Mouse (Mus musculus): ENCODE measurements around the gene Ahnak. TPM values are rescaled to one million over a fixed set of nuclear protein-coding genes. Genes with fewer than 3 reads are reported as not detected.
"Not testable (repeated sequence)": the region's sequence is repeated elsewhere in the genome, so short reads cannot be mapped to it uniquely, and the experiment has no call there.

Gene Ahnak
- polyA plus RNA-seq, 1 experiment from 2014 or later, result 3.1 TPM

DNA sequence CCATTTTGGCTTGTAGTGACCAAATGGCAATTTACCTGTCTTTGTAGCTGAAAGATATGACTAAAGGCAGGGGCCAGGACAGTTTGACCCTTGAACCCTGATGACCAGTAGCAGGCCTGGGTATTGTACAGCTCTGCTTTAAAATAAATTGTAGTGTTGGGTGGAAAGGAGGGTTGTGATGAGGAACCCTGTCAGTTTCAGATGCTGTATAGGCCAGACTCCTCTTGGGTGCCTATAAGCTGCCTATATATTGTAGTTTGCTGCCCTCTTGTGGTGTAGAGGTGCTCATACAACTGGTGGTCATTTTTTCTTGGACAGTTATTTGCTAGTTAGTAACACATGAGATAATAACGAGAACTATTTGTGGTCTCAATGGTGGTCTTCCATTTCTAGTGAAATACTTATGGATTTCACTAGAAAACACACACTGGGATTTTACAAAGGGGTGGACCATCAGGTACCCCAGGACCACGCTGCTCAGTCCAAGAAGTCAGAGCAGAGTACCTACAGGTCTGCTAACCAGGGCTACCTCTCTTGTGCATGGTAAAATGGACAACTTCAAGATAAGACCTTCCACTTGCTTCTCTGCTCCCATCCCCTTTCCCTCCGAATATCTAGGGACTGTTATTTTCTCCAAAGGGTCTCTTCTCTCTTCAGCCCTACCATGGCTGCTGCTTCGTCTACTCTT is 121.2 kb downstream of the Ahnak start:
- Histone ChIP-seq H3K9ac (ENCODE audit: low read depth, low read length) (no peak overlapping the region), H3K9me3 (replicated peaks; ENCODE audit: control insufficient read depth, low read length) (no peaks in the 10 kb centered on the region), H3K27ac (ENCODE audit: low read length) (no peak overlapping the region), H3K36me3 (ENCODE audit: control insufficient read depth, insufficient read depth) (no peaks in the 10 kb centered on the region), H3K4me2 (ENCODE audit: low read depth, low read length) (no peak overlapping the region), H3K4me3 (ENCODE audit: low read depth, low read length) (no peak overlapping the region), H3K27me3 (ENCODE audit: control insufficient read depth, insufficient read depth, low read depth, low read length) (no peaks in the 10 kb centered on the region), H3K4me1 (ENCODE audit: control insufficient read depth, low read depth, low read length) (peaks cover 6% of the 10 kb centered on the region; the same call in 1 of the 2 replicates)
- WGBS (ENCODE audit: insufficient replicate concordance), result 41% methylated on average over 4 of the region's 4 CpGs
- ATAC-seq (ENCODE audit: low read depth), result peak; percentile 32; the same call in 1 of the 2 replicates

DNA sequence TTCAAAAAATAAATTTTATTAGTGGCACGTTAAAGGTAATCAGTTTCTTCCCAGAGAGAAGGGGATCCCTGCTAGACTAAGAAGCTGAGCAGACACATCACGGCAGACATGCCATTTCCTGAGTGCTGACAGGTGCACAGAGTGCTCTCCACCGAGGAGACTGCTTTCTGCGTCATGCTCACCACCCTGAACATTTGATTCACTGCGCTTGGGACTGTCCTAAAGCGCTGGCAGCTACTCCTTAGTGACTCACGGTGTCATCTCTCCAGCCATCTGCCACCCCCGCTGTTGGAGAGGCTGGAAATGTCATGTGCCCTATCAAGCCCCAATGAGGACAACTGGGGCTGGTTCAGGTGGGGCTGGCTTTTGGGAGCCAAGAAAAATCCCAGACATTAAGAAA is 123.0 kb downstream of the Ahnak start:
- Histone ChIP-seq H3K27ac (ENCODE audit: low read length) (no peak overlapping the region), H3K4me1 (ENCODE audit: control insufficient read depth, low read depth, low read length) (peaks cover 2% of the 10 kb centered on the region; the same call in 1 of the 2 replicates), H3K9ac (ENCODE audit: low read depth, low read length) (no peak overlapping the region), H3K9me3 (replicated peaks; ENCODE audit: control insufficient read depth, low read length) (no peaks in the 10 kb centered on the region), H3K36me3 (ENCODE audit: control insufficient read depth, insufficient read depth) (no peaks in the 10 kb centered on the region), H3K27me3 (ENCODE audit: control insufficient read depth, insufficient read depth, low read depth, low read length) (no peaks in the 10 kb centered on the region), H3K4me2 (ENCODE audit: low read depth, low read length) (no peak overlapping the region), H3K4me3 (ENCODE audit: low read depth, low read length) (no peak overlapping the region)
- ATAC-seq (ENCODE audit: low read depth), result no peak
- WGBS (ENCODE audit: insufficient replicate concordance), result 60% methylated on average over 8 of the region's 8 CpGs

DNA sequence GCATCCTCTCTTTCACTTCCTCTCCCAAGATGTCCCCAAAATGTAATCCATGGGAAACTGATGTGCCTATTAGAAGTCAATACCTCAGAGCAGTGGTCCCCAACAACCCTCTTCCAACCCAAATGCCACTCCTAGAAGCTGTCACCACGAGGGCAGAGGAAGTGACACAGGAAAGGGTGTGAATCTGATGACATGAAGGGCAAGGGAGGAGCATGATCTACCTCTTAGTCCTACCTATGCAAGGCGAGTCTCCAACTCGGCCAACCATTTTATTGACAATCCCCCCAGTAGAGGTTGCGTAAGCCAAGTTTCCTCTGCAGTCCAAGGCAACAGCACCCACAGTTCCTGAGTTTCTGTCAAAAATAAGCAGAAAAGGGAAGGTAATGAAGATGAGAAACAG is 127.2 kb downstream of the Ahnak start:
- H3K27ac ChIP-seq (ENCODE audit: low read length), result no peak overlapping the region
- H3K27me3 ChIP-seq (ENCODE audit: control insufficient read depth, insufficient read depth, low read depth, low read length), result no peaks in the 10 kb centered on the region
- H3K9ac ChIP-seq (ENCODE audit: low read depth, low read length), result no peak overlapping the region
- H3K9me3 ChIP-seq (replicated peaks; ENCODE audit: control insufficient read depth, low read length), result no peaks in the 10 kb centered on the region
- H3K4me1 ChIP-seq (ENCODE audit: control insufficient read depth, low read depth, low read length), result no peaks in the 10 kb centered on the region
- no peak overlapping the region for H3K4me2 ChIP-seq (ENCODE audit: low read depth, low read length)
- H3K36me3 ChIP-seq (ENCODE audit: control insufficient read depth, insufficient read depth), result no peaks in the 10 kb centered on the region
- ATAC-seq (ENCODE audit: low read depth), result no peak
- H3K4me3 ChIP-seq (ENCODE audit: low read depth, low read length), result no peak overlapping the region
- WGBS (ENCODE audit: insufficient replicate concordance), result 35% methylated on average over 4 of the region's 4 CpGs

DNA sequence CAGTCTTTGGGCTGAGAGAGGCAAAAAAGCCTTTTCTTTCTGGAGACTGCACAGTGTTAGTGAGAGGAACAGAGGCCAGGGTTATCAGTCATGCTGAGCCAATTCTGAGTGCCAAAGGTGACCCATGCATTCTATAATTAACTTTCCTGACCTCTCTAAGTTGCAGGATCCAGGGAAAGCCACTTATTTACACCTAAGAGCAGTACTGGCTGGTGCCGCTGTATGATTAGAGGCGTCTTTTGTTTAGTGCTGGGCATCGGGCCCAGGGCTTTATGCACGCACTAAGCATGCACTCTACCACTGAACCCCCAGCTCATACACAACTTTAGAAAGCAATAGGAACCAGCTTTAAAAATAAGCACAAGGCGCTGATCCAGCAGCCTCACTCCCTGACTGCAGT is 128.2 kb downstream of the Ahnak start:
- Histone ChIP-seq H3K27ac (ENCODE audit: low read length) (no peak overlapping the region), H3K4me1 (ENCODE audit: control insufficient read depth, low read depth, low read length) (no peaks in the 10 kb centered on the region), H3K36me3 (ENCODE audit: control insufficient read depth, insufficient read depth) (no peaks in the 10 kb centered on the region), H3K4me2 (ENCODE audit: low read depth, low read length) (no peak overlapping the region), H3K9me3 (replicated peaks; ENCODE audit: control insufficient read depth, low read length) (no peaks in the 10 kb centered on the region), H3K27me3 (ENCODE audit: control insufficient read depth, insufficient read depth, low read depth, low read length) (no peaks in the 10 kb centered on the region), H3K4me3 (ENCODE audit: low read depth, low read length) (no peak overlapping the region), H3K9ac (ENCODE audit: low read depth, low read length) (no peak overlapping the region)
- peak; percentile 39; the same call in 1 of the 2 replicates for ATAC-seq (ENCODE audit: low read depth)
- 82% methylated on average over 5 of the region's 5 CpGs for WGBS (ENCODE audit: insufficient replicate concordance)

DNA sequence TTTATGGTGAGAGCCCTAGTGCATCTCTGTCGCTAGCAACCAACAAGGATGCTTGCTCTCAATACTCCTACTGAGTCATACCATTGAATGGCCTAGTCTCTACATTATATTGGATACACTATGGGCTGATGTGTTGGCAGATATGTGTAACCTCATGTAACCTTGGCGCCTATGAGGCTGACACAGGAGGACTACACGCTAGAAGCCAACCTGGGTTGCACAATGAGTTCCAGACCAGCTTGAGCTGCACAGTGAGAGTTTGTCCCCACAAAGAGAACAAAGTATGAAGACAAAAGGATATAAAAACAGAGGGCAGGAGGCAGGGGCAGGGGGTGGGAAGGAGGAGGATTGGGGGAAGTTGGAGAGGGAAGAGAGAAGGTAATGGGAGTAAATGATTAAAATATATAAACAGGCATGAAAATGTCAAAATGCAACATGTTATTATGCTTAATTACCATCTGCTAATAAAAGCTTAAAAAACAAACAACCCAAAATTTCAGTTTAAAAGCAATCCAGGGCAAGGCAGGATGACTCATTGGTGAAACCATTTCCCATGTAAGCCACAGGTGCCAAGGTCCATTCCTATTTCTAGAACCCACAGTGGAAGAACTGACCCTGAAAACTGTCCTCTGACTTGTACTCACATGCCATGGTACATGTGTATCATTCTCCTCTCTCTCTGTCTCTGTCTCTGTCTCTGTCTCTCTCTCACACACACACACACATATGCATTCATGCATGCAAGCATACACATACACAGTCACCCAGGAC is 130.8 kb downstream of the Ahnak start:
- WGBS (ENCODE audit: insufficient replicate concordance), result 82% methylated on average over 3 of the region's 3 CpGs
- ATAC-seq (ENCODE audit: low read depth), result no peak
- no peak overlapping the region for H3K27ac ChIP-seq (ENCODE audit: low read length)

DNA sequence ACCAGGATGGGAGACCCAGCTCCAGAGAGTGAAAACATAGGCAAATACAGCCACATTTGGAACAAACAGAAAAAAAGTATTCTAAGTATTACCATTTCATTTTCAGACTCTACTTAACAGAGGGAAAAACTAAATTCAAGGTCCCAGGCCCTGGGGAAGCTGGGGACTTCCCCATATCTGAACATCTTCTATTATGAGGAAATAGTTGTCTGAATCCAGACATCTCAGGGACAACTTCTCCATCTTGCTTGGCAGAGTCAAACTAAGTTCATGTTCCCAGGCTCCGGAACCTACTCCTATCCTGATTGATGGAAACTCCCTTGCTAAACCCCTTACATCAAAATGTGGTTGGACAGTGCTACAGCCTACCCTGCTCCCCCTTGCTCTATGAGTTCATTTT is 133.3 kb downstream of the Ahnak start:
- H3K9ac ChIP-seq (ENCODE audit: low read depth, low read length), result no peak overlapping the region
- ATAC-seq (ENCODE audit: low read depth), result no peak
- 84% methylated on average over 1 of the region's 1 CpGs for WGBS (ENCODE audit: insufficient replicate concordance)
- H3K4me1 ChIP-seq (ENCODE audit: control insufficient read depth, low read depth, low read length), result no peaks in the 10 kb centered on the region
- H3K36me3 ChIP-seq (ENCODE audit: control insufficient read depth, insufficient read depth), result no peaks in the 10 kb centered on the region
- no peaks in the 10 kb centered on the region for H3K27me3 ChIP-seq (ENCODE audit: control insufficient read depth, insufficient read depth, low read depth, low read length)
- no peak overlapping the region for H3K27ac ChIP-seq (ENCODE audit: low read length)
- no peak overlapping the region for H3K4me2 ChIP-seq (ENCODE audit: low read depth, low read length)
- no peak overlapping the region for H3K4me3 ChIP-seq (ENCODE audit: low read depth, low read length)
- no peaks in the 10 kb centered on the region for H3K9me3 ChIP-seq (replicated peaks; ENCODE audit: control insufficient read depth, low read length)

More for the DNA sequence above, 130.8 kb downstream of the Ahnak start:
- Histone ChIP-seq H3K4me3 (ENCODE audit: low read depth, low read length) (no peak overlapping the region), H3K36me3 (ENCODE audit: control insufficient read depth, insufficient read depth) (no peaks in the 10 kb centered on the region), H3K4me2 (ENCODE audit: low read depth, low read length) (no peak overlapping the region), H3K4me1 (ENCODE audit: control insufficient read depth, low read depth, low read length) (no peaks in the 10 kb centered on the region), H3K9ac (ENCODE audit: low read depth, low read length) (no peak overlapping the region), H3K9me3 (replicated peaks; ENCODE audit: control insufficient read depth, low read length) (no peaks in the 10 kb centered on the region), H3K27me3 (ENCODE audit: control insufficient read depth, insufficient read depth, low read depth, low read length) (no peaks in the 10 kb centered on the region)

DNA sequence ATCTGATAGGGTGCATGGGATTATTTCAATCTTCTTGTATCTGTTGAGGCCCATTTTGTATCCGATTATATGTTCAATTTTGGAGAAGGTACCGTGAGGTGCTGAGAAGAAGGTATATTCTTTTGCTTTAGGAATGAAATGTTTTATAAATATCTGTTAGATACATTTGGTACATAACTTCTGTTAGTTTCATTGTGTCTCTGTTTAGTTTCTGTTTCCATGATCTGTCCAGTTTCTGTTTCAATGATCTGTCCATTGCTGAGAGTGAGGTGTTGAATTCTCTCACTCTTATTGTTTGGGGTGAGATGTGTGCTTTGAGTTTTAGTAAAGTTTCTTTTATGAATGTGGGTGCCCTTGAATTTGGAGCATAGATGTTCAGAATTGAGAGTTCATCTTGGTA is 134.9 kb downstream of the Ahnak start:
- H3K9me3 ChIP-seq (replicated peaks; ENCODE audit: control insufficient read depth, low read length); H3K4me1 ChIP-seq (ENCODE audit: control insufficient read depth, low read depth, low read length); H3K4me2 ChIP-seq (ENCODE audit: low read depth, low read length); H3K4me3 ChIP-seq (ENCODE audit: low read depth, low read length); H3K9ac ChIP-seq (ENCODE audit: low read depth, low read length); H3K36me3 ChIP-seq (ENCODE audit: control insufficient read depth, insufficient read depth); ATAC-seq (ENCODE audit: low read depth); H3K27me3 ChIP-seq (ENCODE audit: control insufficient read depth, insufficient read depth, low read depth, low read length); H3K27ac ChIP-seq (ENCODE audit: low read length): not testable (repeated sequence)
- 78% methylated on average over 2 of the region's 2 CpGs for WGBS (ENCODE audit: insufficient replicate concordance)

Other genes with a start within 250 kb of the Ahnak start
- gene 1700092M07Rik, start 248.6 kb upstream of the Ahnak start, polyA plus RNA-seq (2015; fragmentation: Nextera tagmentation; extraction: Ambion mirVana), result 0.45 and 0.63 TPM in 2 replicates
- gene Stx5a, start 247.9 kb upstream of the Ahnak start, polyA plus RNA-seq (2015; fragmentation: Nextera tagmentation; extraction: Ambion mirVana), result 57.8 and 59.8 TPM in 2 replicates
- gene Nxf1, start 232.2 kb upstream of the Ahnak start, polyA plus RNA-seq (2015; fragmentation: Nextera tagmentation; extraction: Ambion mirVana), result 77.8 and 87.7 TPM in 2 replicates
- gene Tmem223, start 218.3 kb upstream of the Ahnak start, polyA plus RNA-seq (2015; fragmentation: Nextera tagmentation; extraction: Ambion mirVana), result 48.1 and 50.9 TPM in 2 replicates
- 90.9 and 93.7 TPM in 2 replicates for gene Tmem179b, start 214.8 kb upstream of the Ahnak start, polyA plus RNA-seq (2015; fragmentation: Nextera tagmentation; extraction: Ambion mirVana)
- gene Taf6l, start 202.9 kb upstream of the Ahnak start, polyA plus RNA-seq (2015; fragmentation: Nextera tagmentation; extraction: Ambion mirVana), result 10.0 and 11.0 TPM in 2 replicates
- 56.4 and 64.8 TPM in 2 replicates for gene Polr2g, start 190.7 kb upstream of the Ahnak start, polyA plus RNA-seq (2015; fragmentation: Nextera tagmentation; extraction: Ambion mirVana)
- gene Zbtb3, start 186.7 kb upstream of the Ahnak start, polyA plus RNA-seq (2015; fragmentation: Nextera tagmentation; extraction: Ambion mirVana), result 1.0 and 1.5 TPM in 2 replicates
- gene Ttc9c, start 170.0 kb upstream of the Ahnak start, polyA plus RNA-seq (2015; fragmentation: Nextera tagmentation; extraction: Ambion mirVana), result 21.6 and 22.9 TPM in 2 replicates
- 1.8 and 2.1 TPM in 2 replicates for gene Hnrnpul2, start 169.3 kb upstream of the Ahnak start, polyA plus RNA-seq (2015; fragmentation: Nextera tagmentation; extraction: Ambion mirVana)
- not detected in 2 replicates for gene AC129217.1, start 159.5 kb upstream of the Ahnak start, polyA plus RNA-seq (2015; fragmentation: Nextera tagmentation; extraction: Ambion mirVana)
- gene Bscl2, start 151.8 kb upstream of the Ahnak start, polyA plus RNA-seq (2015; fragmentation: Nextera tagmentation; extraction: Ambion mirVana), result 27.1 and 29.3 TPM in 2 replicates
- gene Gng3, start 150.1 kb upstream of the Ahnak start, polyA plus RNA-seq (2015; fragmentation: Nextera tagmentation; extraction: Ambion mirVana), result 0.22 and 0.51 TPM in 2 replicates
- 0.06 and 0.35 TPM in 2 replicates for gene Lrrn4cl, start 138.5 kb upstream of the Ahnak start, polyA plus RNA-seq (2015; fragmentation: Nextera tagmentation; extraction: Ambion mirVana)
- 90.5 and 92.7 TPM in 2 replicates for gene Ubxn1, start 117.8 kb upstream of the Ahnak start, polyA plus RNA-seq (2015; fragmentation: Nextera tagmentation; extraction: Ambion mirVana)
- 27.9 and 29.6 TPM in 2 replicates for gene Uqcc3, start 108.4 kb upstream of the Ahnak start, polyA plus RNA-seq (2015; fragmentation: Nextera tagmentation; extraction: Ambion mirVana)
- gene Lbhd1, start 105.6 kb upstream of the Ahnak start, polyA plus RNA-seq (2015; fragmentation: Nextera tagmentation; extraction: Ambion mirVana), result 29.6 and 41.8 TPM in 2 replicates
- gene Gm49403, start 105.4 kb upstream of the Ahnak start, polyA plus RNA-seq (2015; fragmentation: Nextera tagmentation; extraction: Ambion mirVana), result not detected in 2 replicates
- gene 1810009A15Rik, start 100.4 kb upstream of the Ahnak start, polyA plus RNA-seq (2015; fragmentation: Nextera tagmentation; extraction: Ambion mirVana), result 38.6 and 43.2 TPM in 2 replicates
- gene Gm49416, start 100.4 kb upstream of the Ahnak start, polyA plus RNA-seq (2015; fragmentation: Nextera tagmentation; extraction: Ambion mirVana), result not detected in 2 replicates
- 18.3 and 21.1 TPM in 2 replicates for gene Ints5, start 96.3 kb upstream of the Ahnak start, polyA plus RNA-seq (2015; fragmentation: Nextera tagmentation; extraction: Ambion mirVana)
- gene Ganab, start 91.2 kb upstream of the Ahnak start, polyA plus RNA-seq (2015; fragmentation: Nextera tagmentation; extraction: Ambion mirVana), result 50.3 and 50.8 TPM in 2 replicates
- gene B3gat3, start 68.9 kb upstream of the Ahnak start, polyA plus RNA-seq (2015; fragmentation: Nextera tagmentation; extraction: Ambion mirVana), result 19.8 and 20.5 TPM in 2 replicates
- gene Rom1, start 59.9 kb upstream of the Ahnak start, polyA plus RNA-seq (2015; fragmentation: Nextera tagmentation; extraction: Ambion mirVana), result 2.4 and 2.6 TPM in 2 replicates
- 11.4 and 12.8 TPM in 2 replicates for gene Eml3, start 59.7 kb upstream of the Ahnak start, polyA plus RNA-seq (2015; fragmentation: Nextera tagmentation; extraction: Ambion mirVana)
- 73.9 and 82.3 TPM in 2 replicates for gene Mta2, start 47.4 kb upstream of the Ahnak start, polyA plus RNA-seq (2015; fragmentation: Nextera tagmentation; extraction: Ambion mirVana)
- 12.6 and 12.9 TPM in 2 replicates for gene Tut1, start 35.4 kb upstream of the Ahnak start, polyA plus RNA-seq (2015; fragmentation: Nextera tagmentation; extraction: Ambion mirVana)
- 153 and 172 TPM in 2 replicates for gene Eef1g, start 22.2 kb upstream of the Ahnak start, polyA plus RNA-seq (2015; fragmentation: Nextera tagmentation; extraction: Ambion mirVana)
- gene Scgb1a1, start 98.7 kb downstream of the Ahnak start, polyA plus RNA-seq (2015; fragmentation: Nextera tagmentation; extraction: Ambion mirVana), result not detected in 2 replicates
- 6.4 and 8.0 TPM in 2 replicates for gene Asrgl1, start 146.4 kb downstream of the Ahnak start, polyA plus RNA-seq (2015; fragmentation: Nextera tagmentation; extraction: Ambion mirVana)

Measured in liver, embryonic 16.5 days (tissue).